27 mouse cellular contexts compared by ENCODE assay signal in the genomic region with DNA sequence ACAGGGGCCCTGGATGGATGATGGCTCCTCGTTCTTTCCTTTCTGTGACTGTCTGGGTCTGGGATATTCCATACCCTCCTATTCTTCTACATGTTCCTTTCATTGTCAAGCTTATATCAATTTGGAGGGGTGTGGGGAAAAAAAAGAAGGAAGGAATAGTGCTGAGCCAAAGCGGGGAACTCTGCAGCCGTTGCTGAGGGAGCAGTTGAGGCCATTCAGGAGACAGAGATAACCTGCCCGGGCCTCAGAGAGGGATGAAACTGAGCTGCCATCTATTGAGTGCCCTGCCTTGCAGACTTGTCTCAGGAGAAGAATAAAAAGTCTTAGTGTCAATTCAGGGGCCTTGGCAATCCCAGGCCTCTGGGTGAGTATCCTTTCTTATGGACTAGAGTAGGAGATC.
"Had no signal": no experiment of that assay in that cellular context is flagged by ENCODE, and none has a peak within 500 bp of the region (broad histone marks: within the 10 kb centered on the region; RNA-seq: fewer than 3 reads in every experiment).

No protein-coding gene starts in this region.

- H3K4me2 ChIP-seq: embryonic facial prominence, embryonic 12.5 days; embryonic facial prominence, embryonic 13.5 days; embryonic facial prominence, embryonic 15.5 days; forebrain, embryonic 12.5 days; forebrain, embryonic 13.5 days; forebrain, embryonic 15.5 days had no signal

- H3K4me3 ChIP-seq: embryonic facial prominence, embryonic 10.5 days; embryonic facial prominence, embryonic 12.5 days; embryonic facial prominence, embryonic 13.5 days; embryonic facial prominence, embryonic 15.5 days; erythroblast, embryonic 14.5 days; forebrain, embryonic 10.5 days; forebrain, embryonic 12.5 days; forebrain, embryonic 13.5 days; forebrain, embryonic 15.5 days; gastrocnemius, adult 2 months; heart, adult 2 months had no signal

- H3K27ac ChIP-seq: embryonic facial prominence, embryonic 10.5 days; embryonic facial prominence, embryonic 12.5 days; embryonic facial prominence, embryonic 13.5 days; embryonic facial prominence, embryonic 15.5 days; forebrain, embryonic 10.5 days; forebrain, embryonic 12.5 days; forebrain, embryonic 13.5 days; forebrain, embryonic 15.5 days; gastrocnemius, adult 2 months; heart, adult 2 months had no signal

- H3K36me3 ChIP-seq: embryonic facial prominence, embryonic 10.5 days; embryonic facial prominence, embryonic 12.5 days; embryonic facial prominence, embryonic 13.5 days; embryonic facial prominence, embryonic 15.5 days; forebrain, embryonic 10.5 days; forebrain, embryonic 12.5 days; forebrain, embryonic 15.5 days had no signal

- ATAC-seq: forebrain, embryonic 13.5 days; forebrain, embryonic 14.5 days; forebrain, embryonic 15.5 days; forebrain, embryonic 16.5 days; forebrain, postnatal 0 days had no signal

- H3K27me3 ChIP-seq: embryonic facial prominence, embryonic 12.5 days; embryonic facial prominence, embryonic 13.5 days; embryonic facial prominence, embryonic 15.5 days had no signal

- DNase-seq: cerebellum, adult 2 months; cerebellum, adult 8-10 months; cerebellum, adult 9-10 months; cerebellum, adult 9-11 months; cerebellum, postnatal 10 days; cerebellum, postnatal 14 days; cerebellum, postnatal 25 days; cerebellum, postnatal 36 days; embryo, embryonic 11 days; forebrain, postnatal 0 days; gastrocnemius, adult 2 months; gastrocnemius, postnatal 10 days; gastrocnemius, postnatal 14 days; gastrocnemius, postnatal 25 days; gastrocnemius, postnatal 36 days; heart, adult 2 months had no signal

- H3K9me3 ChIP-seq: embryonic facial prominence, embryonic 10.5 days; embryonic facial prominence, embryonic 12.5 days; embryonic facial prominence, embryonic 13.5 days; embryonic facial prominence, embryonic 15.5 days; forebrain, embryonic 10.5 days; forebrain, embryonic 12.5 days; forebrain, embryonic 13.5 days; forebrain, embryonic 15.5 days had no signal

- H3K4me1 ChIP-seq: embryonic facial prominence, embryonic 12.5 days; embryonic facial prominence, embryonic 15.5 days had no signal

- H3K9ac ChIP-seq: embryonic facial prominence, embryonic 12.5 days; embryonic facial prominence, embryonic 13.5 days; embryonic facial prominence, embryonic 15.5 days; forebrain, embryonic 12.5 days; forebrain, embryonic 13.5 days; forebrain, embryonic 15.5 days; forebrain, postnatal 0 days had no signal
